Mouse (Mus musculus) heart, embryonic 16.5 days (tissue): Measurements from ENCODE around the gene Padi2. TPM values are rescaled to one million over a fixed set of nuclear protein-coding genes. Genes with fewer than 3 reads are reported as not detected.

ENCODE experiments used
- ATAC-seq: fragments of 200-750 bp; cut with Nextera tagmentation; replicated peaks from 2 replicates; pipeline ENCODE4 v1.8.0; 2017; ENCODE audit warnings: moderate number of reproducible peaks; ENCODE audit not compliant: insufficient read depth, low FRiP score; ENCODE audit errors: extremely low read depth
- H3K27ac ChIP-seq: fragments of 300-500 bp; sonication (generic); 2 replicates; pipeline ENCODE4 v1.5.1; 2014; ENCODE audit warnings: mild to moderate bottlenecking, low read length, control low read depth, moderate library complexity
- H3K27me3 ChIP-seq: fragments of 300-500 bp; sonication (generic); 2 replicates; pipeline ENCODE4 v1.6.1; 2014; ENCODE audit warnings: low read length, mixed read lengths; ENCODE audit not compliant: control insufficient read depth, insufficient read depth
- H3K36me3 ChIP-seq: fragments of 300-500 bp; sonication (generic); 2 replicates; pipeline ENCODE4 v1.6.1; 2014; ENCODE audit not compliant: control insufficient read depth, insufficient read depth
- H3K4me1 ChIP-seq: fragments of 300-500 bp; sonication (generic); 2 replicates; pipeline ENCODE4 v1.6.1; 2014; ENCODE audit warnings: low read length, mixed read lengths; ENCODE audit not compliant: control insufficient read depth, insufficient read depth
- H3K4me2 ChIP-seq: fragments of 300-500 bp; sonication (generic); 2 replicates; pipeline ENCODE4 v1.6.1; 2014; ENCODE audit warnings: low read depth, mild to moderate bottlenecking, control low read depth, low read length
- H3K4me3 ChIP-seq: fragments of 300-500 bp; sonication (generic); 2 replicates; pipeline ENCODE4 v1.5.1; 2014; ENCODE audit warnings: mild to moderate bottlenecking, control low read depth, low read length
- H3K9ac ChIP-seq: fragments of 300-500 bp; sonication (generic); 2 replicates; pipeline ENCODE4 v1.6.1; 2014; ENCODE audit warnings: low read length, control low read depth
- H3K9me3 ChIP-seq: fragments of 300-500 bp; sonication (generic); replicated peaks from 2 replicates; pipeline ENCODE4 v1.6.1; 2016; ENCODE audit warnings: low read length; ENCODE audit not compliant: control insufficient read depth
- WGBS: fragments of 180-500 bp; shearing (Covaris S2); extraction: QIAGEN DNeasy Blood & Tissue Kit; methylation state at CpG from one replicate; pipeline ENCODE4 v1.1.7; 2014; 5-methylcytosine and 5-hydroxymethylcytosine counted together
- polyA plus RNA-seq: library from polyadenylated mRNA; unstranded; fragments of >200 nt; fragmentation: Nextera tagmentation; extraction: Ambion mirVana; gene quantifications from 2 replicates; pipeline ENCODE4 v1.2.1, GENCODE M21; 2015

Gene Padi2
- polyA plus RNA-seq = 2.1 and 2.6 TPM in 2 replicates

DNA sequence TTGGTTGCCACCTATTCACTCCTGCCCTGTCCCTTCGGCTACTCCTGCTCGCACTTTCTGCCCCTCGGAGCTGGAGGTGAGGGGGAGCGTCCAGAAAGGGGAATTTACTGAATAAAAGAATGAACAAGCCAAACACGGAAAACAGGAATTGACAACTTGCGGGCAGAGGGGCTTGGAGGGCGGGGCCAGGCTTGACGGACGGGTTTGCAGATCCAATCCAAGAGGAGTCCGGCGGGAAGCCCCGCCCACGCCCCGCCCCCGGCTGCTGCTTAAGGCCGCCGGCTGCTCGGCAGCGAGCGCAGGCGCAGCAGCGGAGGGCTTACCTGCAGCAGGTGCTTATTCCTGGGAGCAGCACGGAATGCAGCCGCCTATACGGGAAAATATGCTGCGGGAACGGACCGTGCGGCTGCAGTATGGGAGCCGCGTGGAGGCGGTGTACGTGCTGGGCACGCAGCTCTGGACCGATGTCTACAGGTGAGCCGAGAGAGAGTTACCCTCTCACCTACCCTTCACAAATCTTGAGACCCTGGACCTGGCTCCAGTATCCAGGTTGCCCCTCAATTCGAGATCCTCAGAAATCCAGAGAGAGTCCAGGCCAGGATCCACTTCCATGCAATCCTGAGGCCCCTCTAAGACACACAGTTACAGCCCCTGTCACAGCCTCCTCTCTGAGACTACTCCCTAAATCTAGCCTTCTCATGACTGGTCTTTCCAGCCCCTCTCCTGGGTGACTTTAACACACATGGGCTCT lies at the start of gene Padi2:
Gene Padi2, plus strand, starts transcription at position 269 of the 751 bp plus-strand sequence.
- peaks cover 6% of the 10 kb centered on the region for H3K4me1 ChIP-seq
- 3% methylated on average over 37 of the region's 37 CpGs for WGBS
- no peaks in the 10 kb centered on the region for H3K36me3 ChIP-seq
- peak within 1 kb of the TSS; percentile 50 for H3K4me3 ChIP-seq
- ATAC-seq = peak; percentile 60; the same call in 1 of the 2 replicates
- H3K9ac ChIP-seq = peak within 1 kb of the TSS; percentile 62
- H3K9me3 ChIP-seq = no peaks in the 10 kb centered on the region
- H3K4me2 ChIP-seq = peak within 1 kb of the TSS; percentile 71
- H3K27me3 ChIP-seq = peaks cover 18% of the 10 kb centered on the region; the same call in 1 of the 2 replicates
- no peak within 1 kb of the TSS for H3K27ac ChIP-seq

DNA sequence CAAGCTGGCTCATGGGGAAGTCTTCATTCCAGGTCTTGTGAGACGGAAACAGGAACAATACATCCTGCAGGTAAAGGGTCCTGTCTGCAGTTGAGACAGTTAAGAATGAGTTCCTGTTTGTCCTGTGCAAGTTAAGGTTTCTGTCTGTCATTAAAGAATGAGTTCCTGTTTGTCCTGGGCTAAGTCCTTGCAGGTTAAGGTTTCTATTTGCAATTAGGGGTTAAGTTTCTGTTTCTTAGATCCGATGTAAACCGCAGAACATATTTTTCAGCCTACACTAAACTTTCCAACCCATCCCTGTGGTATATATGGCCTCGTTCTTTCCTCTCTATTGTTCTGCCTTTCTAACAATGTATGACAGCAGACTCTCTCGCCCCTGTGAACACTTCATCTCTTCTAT lies 49.1 kb upstream of the Padi2 start:
- no peak overlapping the region for H3K4me3 ChIP-seq
- peaks cover 4% of the 10 kb centered on the region; the same call in 1 of the 2 replicates for H3K27me3 ChIP-seq
- no peak overlapping the region for H3K27ac ChIP-seq
- H3K9ac ChIP-seq = no peak overlapping the region
- H3K4me1 ChIP-seq = peaks cover 11% of the 10 kb centered on the region
- H3K36me3 ChIP-seq = no peaks in the 10 kb centered on the region
- no peak overlapping the region for H3K4me2 ChIP-seq
- 72% methylated on average over 5 of the region's 5 CpGs for WGBS
- peaks cover 2% of the 10 kb centered on the region for H3K9me3 ChIP-seq
- no peak for ATAC-seq

- H3K4me3 ChIP-seq = no peak overlapping the region
- peaks cover 2% of the 10 kb centered on the region for H3K9me3 ChIP-seq
- peaks cover 4% of the 10 kb centered on the region; the same call in 1 of the 2 replicates for H3K27me3 ChIP-seq
- peaks cover 11% of the 10 kb centered on the region for H3K4me1 ChIP-seq
- no peaks in the 10 kb centered on the region for H3K36me3 ChIP-seq
- 52% methylated on average over 7 of the region's 7 CpGs for WGBS
- H3K9ac ChIP-seq = no peak overlapping the region
- ATAC-seq = peak; percentile 29; the same call in 1 of the 2 replicates
- H3K4me2 ChIP-seq = no peak overlapping the region
- no peak overlapping the region for H3K27ac ChIP-seq
Measured at GRCm38 (mm10) chr4:140857813-140858212, 48.3 kb upstream of the Padi2 start.

DNA sequence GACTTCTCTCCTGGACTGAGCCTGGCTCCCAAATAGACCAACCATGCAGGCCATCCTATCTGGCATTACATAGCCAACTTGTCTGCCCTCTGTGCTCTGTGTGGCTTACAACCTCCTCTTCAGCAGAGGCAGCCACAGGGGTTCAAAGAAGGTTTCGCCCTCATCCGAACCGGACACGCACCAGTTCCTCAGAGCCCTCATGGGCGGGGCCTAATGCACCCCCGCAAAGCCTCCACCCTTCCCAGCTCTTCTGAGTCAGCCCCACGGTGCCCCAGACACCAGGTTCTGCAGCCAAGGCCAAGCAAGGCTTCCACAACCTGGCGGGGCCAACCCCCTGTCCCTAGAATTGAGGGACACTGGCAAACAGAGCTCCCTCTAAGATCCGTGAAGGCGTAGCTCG lies 46.9 kb upstream of the Padi2 start:
- 85% methylated on average over 11 of the region's 11 CpGs for WGBS
- no peak overlapping the region for H3K27ac ChIP-seq
- H3K9ac ChIP-seq = no peak overlapping the region
- no peak overlapping the region for H3K4me2 ChIP-seq
- H3K27me3 ChIP-seq = peaks cover 4% of the 10 kb centered on the region; the same call in 1 of the 2 replicates
- H3K9me3 ChIP-seq = peaks cover 2% of the 10 kb centered on the region
- ATAC-seq = no peak
- no peaks in the 10 kb centered on the region for H3K36me3 ChIP-seq
- H3K4me3 ChIP-seq = no peak overlapping the region
- peaks cover 11% of the 10 kb centered on the region for H3K4me1 ChIP-seq

DNA sequence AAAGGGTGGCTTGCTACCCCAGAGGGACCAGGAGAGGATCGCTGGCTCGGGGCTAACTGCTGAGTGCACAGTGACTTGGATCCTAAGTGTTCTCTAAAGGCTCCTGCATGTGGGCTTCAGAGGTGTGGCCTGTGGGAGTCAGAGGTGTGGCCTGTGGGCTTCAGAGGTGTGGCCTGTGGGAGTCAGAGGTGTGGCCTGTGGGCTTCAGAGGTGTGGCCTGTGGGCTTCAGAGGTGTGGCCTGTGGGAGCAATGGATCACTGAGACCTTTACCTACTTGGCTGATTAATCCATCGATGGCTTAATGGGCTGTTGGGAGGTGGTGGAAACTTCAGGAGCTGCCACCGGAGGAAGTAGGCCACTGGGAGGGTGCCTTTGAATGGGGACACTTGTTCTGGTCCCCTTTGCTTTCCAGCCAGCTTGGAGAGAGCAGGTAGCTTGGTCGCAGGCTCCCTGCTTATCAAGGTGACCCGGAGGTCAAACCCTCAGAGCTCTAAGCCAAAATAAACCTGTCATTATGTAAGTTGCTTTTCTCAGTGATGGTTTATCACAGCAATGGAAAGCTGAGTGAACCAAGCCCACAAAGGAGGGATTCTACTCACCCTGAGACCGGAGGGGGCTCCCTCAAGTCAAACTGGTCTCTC lies 45.9 kb upstream of the Padi2 start:
- ATAC-seq = no peak
- Histone ChIP-seq H3K9ac (0 out of 2 replicates have a peak overlapping the region, but pooled peaks have one; percentile 3), H3K27ac (no peak overlapping the region), H3K36me3 (no peaks in the 10 kb centered on the region), H3K9me3 (peaks cover 2% of the 10 kb centered on the region), H3K4me2 (no peak overlapping the region), H3K4me1 (peaks cover 11% of the 10 kb centered on the region), H3K27me3 (peaks cover 4% of the 10 kb centered on the region; the same call in 1 of the 2 replicates), H3K4me3 (no peak overlapping the region)
- WGBS = 27% methylated on average over 7 of the region's 7 CpGs

GRCm38 (mm10) chr4:140860767-140861147 lies 45.4 kb upstream of the Padi2 start:
- 58% methylated on average over 7 of the region's 7 CpGs for WGBS
- no peak overlapping the region for H3K4me3 ChIP-seq
- no peak overlapping the region for H3K27ac ChIP-seq
- H3K27me3 ChIP-seq = peaks cover 4% of the 10 kb centered on the region; the same call in 1 of the 2 replicates
- H3K9ac ChIP-seq = 0 out of 2 replicates have a peak overlapping the region, but pooled peaks have one; percentile 3
- peaks cover under 1% of the 10 kb centered on the region for H3K9me3 ChIP-seq
- H3K36me3 ChIP-seq = no peaks in the 10 kb centered on the region
- H3K4me1 ChIP-seq = peaks cover 11% of the 10 kb centered on the region
- 0 out of 2 replicates have a peak, but pooled peaks have one; percentile 33 for ATAC-seq
- H3K4me2 ChIP-seq = no peak overlapping the region

DNA sequence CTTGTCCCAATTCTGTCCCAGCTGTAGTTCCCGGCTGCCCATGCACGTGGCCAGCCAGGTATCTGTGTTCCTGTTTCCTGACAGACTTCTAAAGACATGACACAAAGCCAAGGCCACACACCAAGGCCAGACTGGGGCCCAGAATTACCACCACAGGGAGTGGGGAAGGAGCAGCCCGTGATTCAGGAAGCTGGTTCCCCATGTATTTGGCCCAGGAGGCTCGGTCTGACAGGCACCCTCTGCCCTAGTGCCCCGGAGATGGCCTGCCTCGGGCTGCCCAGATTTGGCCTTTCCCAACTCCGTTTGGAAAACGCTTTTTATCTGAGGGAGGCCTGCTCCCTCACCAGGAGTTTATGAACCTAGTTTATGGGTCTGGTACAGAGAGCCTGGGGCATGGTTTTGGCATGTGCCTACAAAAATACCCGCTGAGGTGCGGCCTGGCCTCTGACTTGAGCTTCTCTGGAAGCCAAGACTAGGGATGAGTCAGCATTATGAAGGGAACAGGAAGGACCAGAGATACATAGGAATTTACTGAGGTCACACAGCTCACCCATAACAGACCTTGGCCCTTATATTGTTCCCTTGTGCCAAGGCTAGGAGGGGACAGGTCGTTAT lies 44.0 kb upstream of the Padi2 start:
- H3K4me2 ChIP-seq = no peak overlapping the region
- peaks cover 11% of the 10 kb centered on the region for H3K4me1 ChIP-seq
- H3K9me3 ChIP-seq = no peaks in the 10 kb centered on the region; the same call in 1 of the 2 replicates
- H3K27me3 ChIP-seq = peaks cover 4% of the 10 kb centered on the region; the same call in 1 of the 2 replicates
- H3K27ac ChIP-seq = no peak overlapping the region
- H3K9ac ChIP-seq = no peak overlapping the region
- ATAC-seq = no peak
- no peaks in the 10 kb centered on the region for H3K36me3 ChIP-seq
- WGBS = 80% methylated on average over 11 of the region's 11 CpGs
- H3K4me3 ChIP-seq = no peak overlapping the region

DNA sequence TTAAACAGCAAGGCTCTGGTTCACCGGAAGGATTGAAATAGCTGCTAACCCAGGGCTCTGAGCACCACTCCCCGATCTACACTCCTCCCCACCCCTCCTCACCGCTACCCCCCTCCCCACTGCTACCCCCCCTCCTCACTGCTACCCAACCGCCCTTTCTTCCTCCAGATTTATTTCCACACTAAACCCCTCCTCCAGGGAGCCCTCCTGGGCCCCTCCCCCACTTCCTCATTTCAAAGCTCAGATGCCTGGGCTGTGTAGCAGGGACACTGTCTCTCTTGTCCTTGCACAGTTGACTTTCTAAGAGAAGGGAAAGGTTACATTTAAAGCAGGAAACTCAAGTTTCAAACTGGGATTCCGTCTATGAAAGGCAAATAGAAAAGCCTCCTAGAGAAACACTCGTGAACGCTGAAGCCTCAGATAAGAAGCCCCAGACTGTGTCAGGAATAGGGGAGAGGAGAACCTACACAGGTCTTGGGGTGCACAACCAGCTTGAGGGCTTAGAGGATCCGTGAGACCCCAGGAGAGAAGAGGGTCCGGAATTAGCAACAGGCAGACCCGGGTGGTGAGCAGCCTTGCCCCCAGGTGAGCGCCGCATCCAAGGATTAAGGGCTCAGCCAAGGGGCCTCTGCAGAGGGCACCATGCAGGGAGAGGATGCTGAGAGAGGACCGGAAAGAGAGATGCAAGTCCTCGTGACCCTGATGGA lies 37.5 kb upstream of the Padi2 start:
- Histone ChIP-seq H3K27ac (no peak overlapping the region), H3K36me3 (no peaks in the 10 kb centered on the region), H3K4me2 (no peak overlapping the region), H3K9me3 (peaks cover 6% of the 10 kb centered on the region), H3K9ac (no peak overlapping the region), H3K4me3 (no peak overlapping the region), H3K4me1 (peaks cover 3% of the 10 kb centered on the region; the same call in 1 of the 2 replicates), H3K27me3 (no peaks in the 10 kb centered on the region)
- no peak for ATAC-seq
- 8% methylated on average over 14 of the region's 14 CpGs for WGBS
